ENCODE assay signal across 8 mouse cellular contexts in the genomic region with DNA sequence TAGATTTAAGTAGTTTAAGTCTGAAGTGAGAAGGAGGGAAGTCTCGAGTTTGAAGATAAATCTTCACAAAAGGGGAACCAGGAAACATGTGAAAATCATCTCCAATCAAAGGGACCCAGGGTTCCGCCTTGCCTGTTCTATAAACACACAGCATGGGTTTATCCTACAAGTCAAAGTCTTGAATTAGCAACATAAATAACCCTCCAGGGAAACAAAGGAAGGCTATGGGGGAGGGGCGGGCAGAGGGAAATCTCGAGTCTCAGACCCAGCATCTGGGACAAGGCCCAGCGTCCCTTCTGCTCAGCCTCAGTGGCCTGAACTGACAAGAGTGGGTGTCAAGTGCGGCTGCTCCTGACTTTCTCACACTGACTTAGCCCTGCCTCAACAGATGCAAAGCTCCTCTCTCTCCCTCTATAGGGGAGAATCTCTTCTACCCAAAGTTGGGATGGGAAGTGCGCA.
A peak's percentile ranks its signal among the peaks of the same experiment; 100 is the strongest.
DNase-seq lines count a peak whose midpoint lies in the region; ATAC-seq and TF ChIP-seq lines count a peak whose summit lies in the region.

No protein-coding gene starts in this region.

- no peak overlapping the region for H3K4me3 ChIP-seq in ES-E14 (ENCODE audit: insufficient read depth in 1 of 2, low read depth in 1 of 2, low read length in 2 of 2, poor library complexity in 1 of 2, severe bottlenecking in 1 of 2)
- no peak overlapping the region for H3K4me3 ChIP-seq in forebrain, embryonic 14.5 days (ENCODE audit: low read depth, low read length)
- no peak overlapping the region for H3K4me3 ChIP-seq in limb, embryonic 15.5 days
- no peak overlapping the region for H3K4me3 ChIP-seq in stomach, postnatal 0 days (ENCODE audit: low read depth, low read length)

- 32% methylated on average over 7 of the region's 7 CpGs for WGBS in forebrain, embryonic 14.5 days
- 31% methylated on average over 7 of the region's 7 CpGs for WGBS in limb, embryonic 15.5 days
- 21% methylated on average over 7 of the region's 7 CpGs for WGBS in stomach, postnatal 0 days

- in situ Hi-C loops in ES-E14 (cut with MboI; ENCODE audit: low sequenced_read_pairs in 2 of 2, unreplicated experiment in 2 of 2), result no loop called here

- no peak overlapping the region for H3K9ac ChIP-seq in ES-E14 (ENCODE audit: insufficient read depth, low read depth, low read length, poor library complexity, severe bottlenecking)
- H3K9ac ChIP-seq in forebrain, embryonic 14.5 days (ENCODE audit: low read length), result no peak overlapping the region
- no peak overlapping the region for H3K9ac ChIP-seq in limb, embryonic 15.5 days
- H3K9ac ChIP-seq in stomach, postnatal 0 days (ENCODE audit: low read length), result no peak overlapping the region

- no peaks in the 10 kb centered on the region for H3K9me3 ChIP-seq in ES-E14 (ENCODE audit: control insufficient read depth, insufficient read depth, low read depth, low read length)
- H3K9me3 ChIP-seq in forebrain, embryonic 14.5 days (replicated peaks; ENCODE audit: control insufficient read depth, low read length), result no peaks in the 10 kb centered on the region
- no peaks in the 10 kb centered on the region for H3K9me3 ChIP-seq in limb, embryonic 15.5 days
- no peaks in the 10 kb centered on the region for H3K9me3 ChIP-seq in stomach, postnatal 0 days (ENCODE audit: control insufficient read depth, low read length)

- H3K4me1 ChIP-seq in ES-E14 (ENCODE audit: control insufficient read depth in 2 of 2, insufficient read depth in 2 of 2, low read length in 2 of 2, poor library complexity in 1 of 2), result no peaks in the 10 kb centered on the region
- H3K4me1 ChIP-seq in forebrain, embryonic 14.5 days (ENCODE audit: control insufficient read depth, insufficient read depth, low read length), result no peaks in the 10 kb centered on the region
- H3K4me1 ChIP-seq in limb, embryonic 15.5 days, result peaks cover 7% of the 10 kb centered on the region; the same call in 1 of the 2 replicates
- no peaks in the 10 kb centered on the region for H3K4me1 ChIP-seq in stomach, postnatal 0 days (replicated peaks; ENCODE audit: control insufficient read depth, insufficient read depth)

- TF ChIP-seq EP300 in stomach, postnatal 0 days (optimal IDR thresholded peaks at IDR 0.05), result no peak

- H3K4me2 ChIP-seq in forebrain, embryonic 14.5 days (ENCODE audit: low read length), result no peak overlapping the region
- peak overlapping the region; percentile 30; the same call in 1 of the 2 replicates for H3K4me2 ChIP-seq in limb, embryonic 15.5 days
- peak overlapping the region; percentile 25; the same call in 1 of the 2 replicates for H3K4me2 ChIP-seq in stomach, postnatal 0 days (replicated peaks; ENCODE audit: low read depth)

- no peaks in the 10 kb centered on the region for H3K27me3 ChIP-seq in forebrain, embryonic 14.5 days (replicated peaks; ENCODE audit: control insufficient read depth, insufficient read depth, low read length)
- no peaks in the 10 kb centered on the region for H3K27me3 ChIP-seq in limb, embryonic 15.5 days
- H3K27me3 ChIP-seq in stomach, postnatal 0 days (ENCODE audit: control insufficient read depth, insufficient read depth, low read length), result no peaks in the 10 kb centered on the region

- peak; percentile 32 for TF ChIP-seq CTCF in stomach, postnatal 0 days (IDR thresholded peaks at IDR 0.05; ENCODE audit: low read depth)

- H3K36me3 ChIP-seq in ES-E14 (ENCODE audit: control insufficient read depth, insufficient read depth, low read length, poor library complexity, severe bottlenecking), result no peaks in the 10 kb centered on the region
- H3K36me3 ChIP-seq in forebrain, embryonic 14.5 days (ENCODE audit: control insufficient read depth, insufficient read depth, low read length), result no peaks in the 10 kb centered on the region
- H3K36me3 ChIP-seq in limb, embryonic 15.5 days, result no peaks in the 10 kb centered on the region
- no peaks in the 10 kb centered on the region for H3K36me3 ChIP-seq in stomach, postnatal 0 days (ENCODE audit: control insufficient read depth, insufficient read depth, low read length)

- no peak overlapping the region for H3K27ac ChIP-seq in ES-E14 (ENCODE audit: insufficient read depth, low read depth, low read length, poor library complexity, severe bottlenecking)
- H3K27ac ChIP-seq in forebrain, embryonic 14.5 days (ENCODE audit: low read depth, low read length), result no peak overlapping the region
- no peak overlapping the region for H3K27ac ChIP-seq in limb, embryonic 15.5 days
- peak overlapping the region; percentile 58 for H3K27ac ChIP-seq in stomach, postnatal 0 days (replicated peaks)

- DNase-seq in frontal cortex, postnatal 10 days (ENCODE audit: low spot score in 2 of 2), result peak; percentile 18 to 21
- no peak for DNase-seq in frontal cortex, adult 2 months (ENCODE audit: extremely low spot score in 1 of 2, low spot score in 1 of 2)
- DNase-seq in ES-E14 (ENCODE audit: low read depth, low spot score), result peak; percentile 81
- no peak for DNase-seq in forebrain, embryonic 14.5 days (ENCODE audit: low spot score)
- peak; percentile 25 for DNase-seq in stomach, postnatal 0 days (ENCODE audit: low spot score)
- DNase-seq in thymus, postnatal 36 days, result no peak
- no peak for DNase-seq in urinary bladder, postnatal 36 days (ENCODE audit: low spot score in 2 of 2)

- peak; percentile 29; the same call in 1 of the 2 replicates for ATAC-seq in forebrain, embryonic 14.5 days
- no peak for ATAC-seq in limb, embryonic 15.5 days (ENCODE audit: insufficient number of reproducible peaks, low FRiP score, low TSS enrichment, low read depth)
- ATAC-seq in stomach, postnatal 0 days (ENCODE audit: low FRiP score, low TSS enrichment), result peak; percentile 68; the same call in 1 of the 2 replicates

TF ChIP-seq in ES-E14, 5 proteins besides CTCF, POLR2A, EP300 and RAD21:
- TF ChIP-seq CHD2 (IDR thresholded peaks at IDR 0.05; ENCODE audit: low read depth, low read length) (no peak), MAFK (IDR thresholded peaks at IDR 0.05; ENCODE audit: insufficient read depth, low read depth, low read length) (no peak), ZNF384 (IDR thresholded peaks at IDR 0.05; ENCODE audit: low read depth, low read length) (no peak), HCFC1 (IDR thresholded peaks at IDR 0.05; ENCODE audit: borderline replicate concordance, insufficient read depth, low read length) (no peak), ZC3H11A (IDR thresholded peaks at IDR 0.05; ENCODE audit: borderline replicate concordance, low read depth, low read length) (no peak)

Comparison
In these comparisons a context has a peak if more than half of its experiments do, and no peak if none do; other contexts are left out.
1. DNase-seq: peak in frontal cortex, postnatal 10 days (2 of 2), ES-E14 (single experiment) and stomach, postnatal 0 days (single experiment); none in frontal cortex, adult 2 months (0 of 2), forebrain, embryonic 14.5 days (single experiment), thymus, postnatal 36 days (0 of 2) and urinary bladder, postnatal 36 days (0 of 2).